Mouse (Mus musculus) left cerebral cortex, postnatal 4 days (tissue): Measurements from ENCODE around the gene Anks3. TPM values are rescaled to one million over a fixed set of nuclear protein-coding genes. Genes with fewer than 3 reads are reported as not detected.

Experiments
- DNase-seq: peaks from one replicate; pipeline ENCODE4 v3.0.0-alpha.2; 2022
- intact Hi-C: fragments of 180-260 bp; cut with DNase I; formaldehyde crosslinking; loops from one replicate; pipeline ENCODE4 v1.15.1; 2025
- total RNA-seq, 2 experiments: library from RNA; stranded (reverse); gene quantifications; 2 replicates each; pipeline ENCODE4 v1.2.3; 2021

The Anks3 gene
- total RNA-seq, 2 experiments from 2014 or later = 60.2 to 63.0 TPM

- DNase-seq = no peak
- intact Hi-C loops = no loop called here
Measured at GRCm38 (mm10) chr16:4901167-4901566, 62.8 kb downstream of the Anks3 start.

DNA sequence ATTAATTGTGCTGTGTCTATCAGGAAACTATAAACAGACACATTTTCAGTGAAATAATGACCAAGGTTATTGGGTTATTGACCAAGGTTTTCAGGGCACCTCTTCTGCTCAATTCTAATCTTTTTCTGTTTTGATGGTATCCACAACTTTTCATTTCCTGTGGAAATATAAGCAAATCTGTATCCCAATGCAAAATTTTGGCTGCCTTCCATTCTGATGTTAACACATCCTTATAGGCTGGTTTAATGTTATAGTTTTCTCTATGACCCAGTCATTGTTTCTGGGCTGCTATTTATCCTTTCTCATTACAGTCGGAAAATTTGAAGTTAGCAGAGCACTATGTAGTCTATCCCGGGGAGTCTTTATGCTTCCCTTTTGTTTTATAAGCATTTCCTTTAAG, 64.3 kb downstream of the Anks3 start:
- intact Hi-C loops = no loop called here
- no peak for DNase-seq

GRCm38 (mm10) chr16:4898881-4899280, 65.1 kb downstream of the Anks3 start:
- intact Hi-C loops = no loop called here
- no peak for DNase-seq

DNA sequence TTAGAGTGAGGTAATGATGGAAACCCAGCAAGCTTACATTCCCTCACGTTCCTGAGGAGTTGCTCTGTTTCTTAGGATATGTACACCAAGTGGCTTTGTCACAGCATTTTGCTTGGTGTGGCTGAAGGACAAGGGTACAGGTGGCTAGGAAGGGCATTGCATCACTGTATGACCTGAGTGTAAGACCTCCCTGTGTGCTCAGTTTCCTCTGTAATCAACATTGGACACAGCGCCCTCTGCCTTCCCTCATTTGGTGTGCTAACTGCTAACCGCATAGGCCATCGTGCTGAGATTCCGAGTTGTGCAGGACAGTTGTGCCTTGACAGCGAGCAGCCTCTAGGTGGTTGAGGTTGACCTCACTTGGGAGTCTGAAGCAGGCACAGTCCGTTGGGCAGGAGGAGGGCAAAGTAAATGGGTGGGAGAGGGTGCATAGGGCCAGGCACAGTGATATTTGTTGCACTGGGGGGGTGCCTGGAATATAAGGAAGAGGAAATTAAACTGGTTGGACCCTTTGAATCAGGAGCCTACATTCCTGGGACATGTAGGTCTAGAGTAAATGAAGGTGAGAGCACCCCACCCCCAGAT, 66.8 kb downstream of the Anks3 start:
- intact Hi-C loops = no loop called here
- DNase-seq = no peak

GRCm38 (mm10) chr16:4896249-4897027, 67.6 kb downstream of the Anks3 start:
- DNase-seq = no peak
- intact Hi-C loops = no loop called here

DNA sequence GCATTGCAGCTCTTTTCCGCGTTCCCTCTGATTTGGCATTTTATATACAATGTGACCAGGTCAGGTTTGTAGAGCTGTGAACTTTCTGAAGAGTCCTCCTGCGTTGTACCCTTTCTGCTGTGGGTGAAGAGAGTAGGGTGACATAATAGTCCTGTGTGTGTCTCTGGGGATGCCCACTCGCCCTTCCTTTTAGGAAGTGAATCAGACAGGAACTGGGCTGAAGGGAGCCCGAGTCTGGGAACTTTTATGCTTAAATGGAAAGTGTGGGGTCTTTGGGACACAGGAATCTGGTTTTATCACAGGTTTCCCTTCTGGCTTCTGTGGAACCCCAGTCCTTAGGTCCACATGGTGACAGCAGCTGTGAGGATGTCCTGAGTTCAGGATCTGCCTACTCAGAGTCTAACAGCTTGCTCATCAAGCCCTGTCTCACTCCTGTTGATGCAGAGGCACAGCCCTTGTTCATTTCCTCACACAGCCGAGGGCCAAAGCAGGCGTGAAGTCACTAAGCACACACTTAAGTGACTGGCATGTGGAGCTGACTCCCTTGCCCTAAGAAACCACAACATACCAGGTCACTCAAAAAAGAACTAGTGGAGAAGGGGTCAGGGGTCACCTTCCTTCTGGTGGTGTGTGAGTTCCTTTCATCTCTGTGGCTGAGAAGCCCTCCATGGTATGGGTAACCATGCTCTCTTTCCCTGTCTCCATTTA, 69.7 kb downstream of the Anks3 start:
- intact Hi-C loops = no loop called here
- DNase-seq = no peak

GRCm38 (mm10) chr16:4892171-4892570, 71.8 kb downstream of the Anks3 start:
- DNase-seq = no peak
- intact Hi-C loops = no loop called here

Other genes with a start within 250 kb of the Anks3 start
- 10 to 100 TPM; 26.6 to 28.8 TPM for gene Nmral1, start 244.8 kb downstream of the Anks3 start, total RNA-seq
- gene Hmox2, start 237.8 kb downstream of the Anks3 start, total RNA-seq = 10 to 100 TPM; 70.2 to 70.8 TPM
- 10 to 100 TPM; 89.0 to 93.5 TPM for gene Cdip1, start 173.9 kb downstream of the Anks3 start, total RNA-seq
- not detected for gene 4930562C15Rik, start 128.8 kb downstream of the Anks3 start, total RNA-seq
- gene Ubald1, start 83.9 kb downstream of the Anks3 start, total RNA-seq = 10 to 100 TPM; 58.5 to 59.1 TPM
- gene Mgrn1, start 78.0 kb downstream of the Anks3 start, total RNA-seq = 100 to 1,000 TPM; 152 to 163 TPM
- 10 to 100 TPM; 65.9 to 68.9 TPM for gene Nudt16l1, start 25.4 kb downstream of the Anks3 start, total RNA-seq
- not detected for gene Sept12, start 33.6 kb upstream of the Anks3 start, total RNA-seq
- not detected for gene Smim22, start 43.1 kb upstream of the Anks3 start, total RNA-seq
- gene Rogdi, start 49.3 kb upstream of the Anks3 start, total RNA-seq = 10 to 100 TPM; 79.8 to 89.3 TPM
- 100 to 1,000 TPM; 143 to 146 TPM for gene Glyr1, start 85.7 kb upstream of the Anks3 start, total RNA-seq
- 10 to 100 TPM; 30.4 to 33.1 TPM for gene Ubn1, start 85.9 kb upstream of the Anks3 start, total RNA-seq
- gene Ppl, start 168.2 kb upstream of the Anks3 start, total RNA-seq = under 1 TPM; 0.18 to 0.26 TPM
- under 1 TPM; 0.10 to 0.18 TPM for gene Sec14l5, start 182.9 kb upstream of the Anks3 start, total RNA-seq
- gene Nagpa, start 239.8 kb upstream of the Anks3 start, total RNA-seq = 1 to 10 TPM; 6.8 to 7.5 TPM